Mouse (Mus musculus) olfactory bulb, adult 2 months (tissue): Measurements from ENCODE around the gene Tnrc6a.

Experiments
- CTCF ChIP-seq: fragments of 200-500 bp; IDR thresholded peaks from 2 replicates; pipeline ENCODE4 v1.5.1; 2012; ENCODE audit warnings: low read depth, mild to moderate bottlenecking, low read length, moderate library complexity; ENCODE audit not compliant: insufficient read depth
- POLR2A ChIP-seq: fragments of 200-500 bp; IDR thresholded peaks from 2 replicates; pipeline ENCODE4 v1.6.1; 2012; ENCODE audit warnings: mild to moderate bottlenecking, low read depth, low read length, moderate library complexity; ENCODE audit not compliant: insufficient read depth

DNA sequence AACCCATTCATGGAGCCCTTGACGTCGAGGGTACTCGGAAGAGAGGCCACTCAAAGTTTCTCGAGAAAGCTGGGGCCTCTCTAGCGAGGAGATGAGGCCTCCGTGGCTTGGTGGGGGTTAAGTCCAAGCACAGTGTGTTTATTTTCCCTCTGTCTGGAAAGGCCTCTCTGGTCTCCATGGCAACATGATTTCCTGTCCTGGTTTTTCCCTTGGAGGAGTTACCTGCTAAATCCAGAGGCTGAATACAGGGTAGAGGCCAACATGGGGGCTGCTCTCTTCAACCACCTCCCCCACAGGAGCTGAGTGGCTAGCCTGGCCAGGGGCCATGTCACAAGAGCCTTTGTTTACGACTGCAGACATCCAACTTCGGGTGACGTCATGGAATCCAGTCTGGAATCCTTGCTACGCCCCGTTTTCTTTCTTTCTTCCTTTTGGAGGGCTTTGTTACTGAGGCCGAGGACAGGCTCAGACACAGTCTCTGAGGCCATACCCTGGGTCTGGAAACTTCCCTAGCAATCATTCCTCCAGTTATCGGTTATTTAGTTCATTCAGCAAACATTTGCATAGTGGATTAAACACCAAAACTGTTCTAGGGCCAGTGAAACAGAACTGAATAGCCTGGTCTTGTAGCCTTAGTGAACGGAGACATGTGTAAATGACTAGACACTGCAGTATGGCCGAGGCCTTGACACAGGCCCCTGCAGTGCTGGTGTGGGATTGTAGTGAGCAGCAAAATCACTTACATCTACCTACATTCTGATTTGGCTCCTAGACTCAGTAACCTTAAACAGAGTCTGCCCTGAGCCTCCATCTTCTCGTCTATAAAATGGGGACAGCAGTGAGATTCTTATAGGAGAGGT is 25.6 kb upstream of the Tnrc6a start:
- TF ChIP-seq CTCF (no peak), POLR2A (no peak)
